Mouse (Mus musculus) heart, postnatal 0 days (tissue): ENCODE results near the gene Pgd. TPM values are rescaled to one million over a fixed set of nuclear protein-coding genes. Genes with fewer than 3 reads are reported as not detected.

ENCODE experiments used
- polyA plus RNA-seq: library from polyadenylated mRNA; unstranded; fragments of >200 nt; fragmentation: Nextera tagmentation; extraction: Ambion mirVana; gene quantifications from 2 replicates; pipeline ENCODE4 v1.2.1, GENCODE M21; 2015
- total RNA-seq: library from RNA; depleted of rRNA; stranded (reverse); fragments of >200 nt; gene quantifications from 2 replicates; pipeline ENCODE4 v1.2.3, GENCODE M21; 2014; ENCODE audit warnings: low replicate concordance; rRNA removed

Pgd gene
- total and polyA plus RNA-seq, 2 experiments from 2014 or later = 27.1 to 49.8 TPM

Other genes with a start within 250 kb of the Pgd start
- gene Pex14, start 66.9 kb downstream of the Pgd start, total RNA-seq = 43.9 and 49.2 TPM in 2 replicates
- 35.4 and 38.1 TPM in 2 replicates for gene Pex14, start 66.9 kb downstream of the Pgd start, polyA plus RNA-seq
- 13.3 and 20.8 TPM in 2 replicates for gene Dffa, start 62.6 kb downstream of the Pgd start, total RNA-seq
- 22.9 and 26.2 TPM in 2 replicates for gene Dffa, start 62.6 kb downstream of the Pgd start, polyA plus RNA-seq
- gene Cort, start 40.0 kb downstream of the Pgd start, total RNA-seq = not detected in 2 replicates
- gene Cort, start 40.0 kb downstream of the Pgd start, polyA plus RNA-seq = not detected in 2 replicates
- 0.12 and 2.0 TPM in 2 replicates for gene Cenps, start 29.1 kb downstream of the Pgd start, total RNA-seq
- gene Cenps, start 29.1 kb downstream of the Pgd start, polyA plus RNA-seq = 10.3 and 10.7 TPM in 2 replicates
- gene Kif1b, start 140.9 kb upstream of the Pgd start, total RNA-seq = 62.9 and 63.3 TPM in 2 replicates
- 44.2 and 45.0 TPM in 2 replicates for gene Kif1b, start 140.9 kb upstream of the Pgd start, polyA plus RNA-seq